Mouse (Mus musculus) cerebellum, adult (tissue): ENCODE results near the gene Pml.

Experiments used
- ATAC-seq: cut with Nextera tagmentation; 2 replicates; pipeline ENCODE4 v1.9.2; 2017; ENCODE audit warnings: mild to moderate bottlenecking, moderate library complexity, mixed read lengths; ENCODE audit not compliant: insufficient number of reproducible peaks, low FRiP score, low TSS enrichment

The Pml gene

GRCm38 (mm10) chr9:58243696-58244095, 5.9 kb downstream of the Pml start:
- ATAC-seq, result no peak

- ATAC-seq, result no peak
These were observed 6.9 kb downstream of the Pml start for GRCm38 (mm10) chr9:58242696-58243095.

- no peak for ATAC-seq
These were observed 7.7 kb downstream of the Pml start for GRCm38 (mm10) chr9:58241780-58242485.

GRCm38 (mm10) chr9:58234502-58235015, 15.0 kb downstream of the Pml start:
- ATAC-seq, result no peak

- ATAC-seq, result no peak
These were observed 17.2 kb downstream of the Pml start for GRCm38 (mm10) chr9:58232374-58232773.

- no peak for ATAC-seq
These were observed 17.8 kb downstream of the Pml start for GRCm38 (mm10) chr9:58231746-58232145.

GRCm38 (mm10) chr9:58228777-58229466, 20.7 kb downstream of the Pml start:
- no peak for ATAC-seq

GRCm38 (mm10) chr9:58225915-58226913, 23.4 kb downstream of the Pml start:
- no peak for ATAC-seq

GRCm38 (mm10) chr9:58224356-58224755, 25.2 kb downstream of the Pml start:
- no peak for ATAC-seq

GRCm38 (mm10) chr9:58220218-58220903, 29.2 kb downstream of the Pml start:
- ATAC-seq, result no peak

GRCm38 (mm10) chr9:58218539-58218938, 31.0 kb downstream of the Pml start:
- ATAC-seq, result no peak

GRCm38 (mm10) chr9:58216402-58216801, 33.2 kb downstream of the Pml start:
- no peak for ATAC-seq

GRCm38 (mm10) chr9:58214519-58215180, 34.9 kb downstream of the Pml start:
- ATAC-seq, result no peak

- no peak for ATAC-seq
These were observed 35.7 kb downstream of the Pml start for GRCm38 (mm10) chr9:58213865-58214264.

- no peak for ATAC-seq
These were observed 36.2 kb downstream of the Pml start for GRCm38 (mm10) chr9:58213377-58213776.

GRCm38 (mm10) chr9:58210304-58210627, 39.3 kb downstream of the Pml start:
- ATAC-seq, result no peak

- ATAC-seq, result no peak
These were observed 39.9 kb downstream of the Pml start for GRCm38 (mm10) chr9:58209462-58210303.

- no peak for ATAC-seq
These were observed 43.6 kb downstream of the Pml start for GRCm38 (mm10) chr9:58206013-58206412.
